Mouse (Mus musculus): Measurements from ENCODE around the gene Cntrob. TPM values are rescaled to one million over a fixed set of nuclear protein-coding genes. Genes with fewer than 3 reads are reported as not detected.

Gene Cntrob
- polyA plus RNA-seq, 1 experiment from 2014 or later, result 20.7 TPM

DNA sequence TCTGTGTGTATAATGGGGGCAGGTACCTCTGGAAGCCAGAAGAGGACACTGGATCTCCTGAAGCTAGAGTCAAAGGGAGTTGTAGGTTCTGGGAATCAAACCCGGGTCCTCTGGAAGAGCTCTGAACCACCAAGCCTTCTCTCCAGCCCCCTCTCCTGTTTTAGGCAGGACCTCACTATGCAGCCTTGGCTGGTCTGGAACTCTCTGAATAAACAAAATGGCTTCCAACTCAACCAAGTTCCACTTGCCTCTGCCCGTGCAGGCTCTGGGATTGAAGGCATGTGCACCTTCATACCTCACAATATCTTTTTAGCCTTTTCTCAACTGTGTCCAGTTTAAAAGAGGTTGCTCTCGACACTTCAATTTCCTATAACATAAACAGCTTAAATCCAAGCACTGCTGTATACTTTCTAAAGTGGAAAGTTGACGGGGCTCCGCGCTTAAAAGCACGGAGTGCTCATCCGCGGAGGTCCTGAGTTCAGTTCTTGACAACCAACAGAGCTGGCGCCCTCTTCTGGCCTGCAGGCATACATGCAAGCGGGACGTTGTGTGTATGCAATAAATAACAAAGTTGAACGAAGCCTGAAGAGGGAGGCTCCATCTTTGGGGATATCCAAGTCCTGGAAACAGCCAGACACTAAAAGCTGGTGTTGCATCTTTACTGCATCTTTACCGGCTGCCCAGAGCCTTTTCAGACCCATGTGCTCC lies 72.3 kb downstream of the Cntrob start:
- Histone ChIP-seq H3K9me3 (no peaks in the 10 kb centered on the region), H3K27ac (no peak overlapping the region), H3K4me1 (peaks cover 12% of the 10 kb centered on the region), H3K27me3 (ENCODE audit: insufficient read depth, poor library complexity, severe bottlenecking) (peaks cover 8% of the 10 kb centered on the region), H3K36me3 (no peaks in the 10 kb centered on the region), H3K4me3 (no peak overlapping the region)
- no peak for DNase-seq (ENCODE audit: low spot score)
- 55% methylated on average over 14 of the region's 14 CpGs for WGBS

DNA sequence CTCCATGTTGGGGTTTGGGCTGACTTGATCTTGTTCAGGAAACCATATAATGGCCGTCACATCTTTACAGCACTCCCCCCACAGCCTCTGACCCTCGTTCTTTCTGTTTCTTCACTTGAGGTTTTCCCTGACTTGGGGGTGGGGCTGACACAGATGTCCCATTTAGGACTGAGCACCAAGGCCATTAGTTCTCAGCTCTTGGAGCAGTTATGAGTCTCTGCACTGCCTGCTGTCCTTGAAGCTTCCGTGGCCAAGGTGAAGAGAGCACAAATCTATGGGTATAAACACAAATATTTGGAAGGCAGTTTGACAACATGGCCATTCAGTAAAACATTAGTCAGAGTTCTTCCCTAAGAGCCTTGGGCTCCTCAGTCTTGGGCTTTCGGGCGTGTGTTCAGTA lies 73.5 kb downstream of the Cntrob start:
- H3K36me3 ChIP-seq, result no peaks in the 10 kb centered on the region
- no peak overlapping the region for H3K27ac ChIP-seq
- no peak overlapping the region for H3K4me3 ChIP-seq
- WGBS, result 73% methylated on average over 5 of the region's 5 CpGs
- DNase-seq (ENCODE audit: low spot score), result no peak
- H3K4me1 ChIP-seq, result peaks cover 23% of the 10 kb centered on the region
- H3K9me3 ChIP-seq, result no peaks in the 10 kb centered on the region
- peaks cover 8% of the 10 kb centered on the region for H3K27me3 ChIP-seq (ENCODE audit: insufficient read depth, poor library complexity, severe bottlenecking)

Other genes with a start within 250 kb of the Cntrob start
- 85.8 and 93.0 TPM in 2 replicates for gene Vamp2, start 235.3 kb downstream of the Cntrob start, polyA plus RNA-seq (2016; fragmentation: Nextera tagmentation; extraction: Ambion mirVana)
- gene Per1, start 228.6 kb downstream of the Cntrob start, polyA plus RNA-seq (2016; fragmentation: Nextera tagmentation; extraction: Ambion mirVana), result 8.0 and 8.8 TPM in 2 replicates
- 0.60 and 0.63 TPM in 2 replicates for gene Hes7, start 203.4 kb downstream of the Cntrob start, polyA plus RNA-seq (2016; fragmentation: Nextera tagmentation; extraction: Ambion mirVana)
- gene 9130213A22Rik, start 201.2 kb downstream of the Cntrob start, polyA plus RNA-seq (2016; fragmentation: Nextera tagmentation; extraction: Ambion mirVana), result 0.16 and 0.17 TPM in 2 replicates
- gene Aloxe3, start 197.9 kb downstream of the Cntrob start, polyA plus RNA-seq (2016; fragmentation: Nextera tagmentation; extraction: Ambion mirVana), result 0.16 and 0.25 TPM in 2 replicates
- gene Alox12b, start 166.8 kb downstream of the Cntrob start, polyA plus RNA-seq (2016; fragmentation: Nextera tagmentation; extraction: Ambion mirVana), result not detected in 2 replicates
- gene Alox8, start 125.9 kb downstream of the Cntrob start, polyA plus RNA-seq (2016; fragmentation: Nextera tagmentation; extraction: Ambion mirVana), result 1.1 and 1.2 TPM in 2 replicates
- 0.24 and 0.46 TPM in 2 replicates for gene Gucy2e, start 86.7 kb downstream of the Cntrob start, polyA plus RNA-seq (2016; fragmentation: Nextera tagmentation; extraction: Ambion mirVana)
- 155 and 186 TPM in 2 replicates for gene Trappc1, start 205 bp upstream of the Cntrob start, polyA plus RNA-seq (2016; fragmentation: Nextera tagmentation; extraction: Ambion mirVana)
- gene Kcnab3, start 2.5 kb upstream of the Cntrob start, polyA plus RNA-seq (2016; fragmentation: Nextera tagmentation; extraction: Ambion mirVana), result 0.45 and 0.59 TPM in 2 replicates
- gene Rnf227, start 16.7 kb upstream of the Cntrob start, polyA plus RNA-seq (2016; fragmentation: Nextera tagmentation; extraction: Ambion mirVana), result 6.4 and 9.8 TPM in 2 replicates
- gene Chd3, start 45.6 kb upstream of the Cntrob start, polyA plus RNA-seq (2016; fragmentation: Nextera tagmentation; extraction: Ambion mirVana), result 15.8 and 26.5 TPM in 2 replicates
- gene Naa38, start 71.7 kb upstream of the Cntrob start, polyA plus RNA-seq (2016; fragmentation: Nextera tagmentation; extraction: Ambion mirVana), result 158 and 165 TPM in 2 replicates
- 27.4 and 31.8 TPM in 2 replicates for gene Cyb5d1, start 71.9 kb upstream of the Cntrob start, polyA plus RNA-seq (2016; fragmentation: Nextera tagmentation; extraction: Ambion mirVana)
- gene Tmem88, start 74.5 kb upstream of the Cntrob start, polyA plus RNA-seq (2016; fragmentation: Nextera tagmentation; extraction: Ambion mirVana), result 38.9 and 52.5 TPM in 2 replicates
- gene Kdm6b, start 89.9 kb upstream of the Cntrob start, polyA plus RNA-seq (2016; fragmentation: Nextera tagmentation; extraction: Ambion mirVana), result 20.9 and 26.9 TPM in 2 replicates
- gene Dnah2, start 225.3 kb upstream of the Cntrob start, polyA plus RNA-seq (2016; fragmentation: Nextera tagmentation; extraction: Ambion mirVana), result 0.18 and 0.95 TPM in 2 replicates
- 61.0 and 89.9 TPM in 2 replicates for gene Efnb3, start 236.4 kb upstream of the Cntrob start, polyA plus RNA-seq (2016; fragmentation: Nextera tagmentation; extraction: Ambion mirVana)